Mouse (Mus musculus) lung, postnatal 0 days (tissue): ENCODE data around the gene Pmpcb.

ENCODE experiments used
- CTCF ChIP-seq: IDR thresholded peaks from 2 replicates; pipeline ENCODE4 v1.5.1; 2016; ENCODE audit warnings: antibody characterized with exemption, mild to moderate bottlenecking
- EP300 ChIP-seq: IDR thresholded peaks from 2 replicates; pipeline ENCODE4 v1.6.1; 2016; ENCODE audit warnings: antibody characterized with exemption, mild to moderate bottlenecking, control low read depth

- TF ChIP-seq CTCF (peak; percentile 8), EP300 (peak; percentile 68; the same call in 1 of the 2 replicates)
Measured at GRCm38 (mm10) chr5:21701351-21702008, 35.5 kb upstream of the Pmpcb start, which contains the start of gene Napepld.
